Mouse (Mus musculus) central nervous system, embryonic 18 days (tissue): ENCODE results near the gene Gm3532. TPM values are rescaled to one million over a fixed set of nuclear protein-coding genes. Genes with fewer than 3 reads are reported as not detected.

Experiments
- polyA plus RNA-seq: library from polyadenylated mRNA; depleted of rRNA; stranded (reverse); fragments of >200 nt; gene quantifications from 2 replicates; pipeline ENCODE4 v1.2.3, GENCODE M21; 2012; rRNA removed

The Gm3532 gene
- polyA plus RNA-seq, result 0.14 and 0.20 TPM in 2 replicates

GRCm38 (mm10) chr14:5538196-5538595, at the start of gene Gm3532:
TSS of gene Gm3532 (plus strand) at chr14:5538496.

GRCm38 (mm10) chr14:5501374-5501773, 36.9 kb upstream of the Gm3532 start, which contains the start of gene Gm3488:
TSS of gene Gm3488 (plus strand) at chr14:5501674.

Other genes with a start within 250 kb of the Gm3532 start
- gene Gm3542, start 203.6 kb upstream of the Gm3532 start, polyA plus RNA-seq, result not detected in 2 replicates
- 3.0 and 4.6 TPM in 2 replicates for gene Gm3500, start 149.4 kb upstream of the Gm3532 start, polyA plus RNA-seq
- 0.23 and 5.4 TPM in 2 replicates for gene Gm3194, start 83.0 kb upstream of the Gm3532 start, polyA plus RNA-seq
- 0.04 TPM in 1 of 2 replicates, not detected in the other for gene Gm8246, start 60.7 kb upstream of the Gm3532 start, polyA plus RNA-seq
- gene Gm3187, start 54.3 kb upstream of the Gm3532 start, polyA plus RNA-seq, result 0.12 TPM in 1 of 2 replicates, not detected in the other
- gene Gm3488, start 36.8 kb upstream of the Gm3532 start, polyA plus RNA-seq, result 18.5 and 20.0 TPM in 2 replicates
- gene Gm8265, start 94.5 kb downstream of the Gm3532 start, polyA plus RNA-seq, result not detected in 2 replicates
- gene Gm9603, start 149.0 kb downstream of the Gm3532 start, polyA plus RNA-seq, result not detected in 2 replicates
- 2.7 and 3.2 TPM in 2 replicates for gene Gm3373, start 203.1 kb downstream of the Gm3532 start, polyA plus RNA-seq